Mouse (Mus musculus) neutrophil, adult 5-6 weeks (primary cell): ENCODE data around the gene Doc2b. TPM values are rescaled to one million over a fixed set of nuclear protein-coding genes. Genes with fewer than 3 reads are reported as not detected.

Source experiments
- ATAC-seq: fragments of 151-379, 151-347 bp; 2 replicates; pipeline ENCODE4 v1.8.0; 2017; ENCODE audit warnings: mild to moderate bottlenecking, moderate TSS enrichment; ENCODE audit not compliant: insufficient number of reproducible peaks, poor library complexity, low FRiP score, severe bottlenecking; ENCODE audit errors: extremely low read depth
- total RNA-seq: library from RNA; stranded (forward); fragments of 200-1000 nt; gene quantifications from 2 replicates; pipeline ENCODE4 v1.2.3, GENCODE M21; 2017

Doc2b gene
- total RNA-seq, 1 experiment from 2014 or later: not detected

- no peak for ATAC-seq
These were observed 570 bp downstream of the Doc2b start for GRCm38 (mm10) chr11:75795321-75795636.

- ATAC-seq: no peak
These were observed 1.1 kb downstream of the Doc2b start for GRCm38 (mm10) chr11:75794602-75795320.

- ATAC-seq: no peak
These were observed 2.5 kb downstream of the Doc2b start for GRCm38 (mm10) chr11:75793351-75793750.

GRCm38 (mm10) chr11:75792535-75792934 is 3.3 kb downstream of the Doc2b start:
- ATAC-seq: no peak

- no peak for ATAC-seq
These were observed 10.0 kb downstream of the Doc2b start for GRCm38 (mm10) chr11:75785897-75786296.

GRCm38 (mm10) chr11:75783799-75784198 is 12.1 kb downstream of the Doc2b start:
- no peak for ATAC-seq

- peak; percentile 31; the same call in 1 of the 2 replicates for ATAC-seq
These were observed 13.9 kb downstream of the Doc2b start for GRCm38 (mm10) chr11:75781919-75782318.

- no peak for ATAC-seq
These were observed 19.9 kb downstream of the Doc2b start for GRCm38 (mm10) chr11:75775919-75776318.

- no peak for ATAC-seq
These were observed 23.3 kb downstream of the Doc2b start for GRCm38 (mm10) chr11:75772562-75772961.

GRCm38 (mm10) chr11:75769206-75769605 is 26.6 kb downstream of the Doc2b start:
- ATAC-seq: peak; percentile 93

GRCm38 (mm10) chr11:75768091-75768989 is 27.5 kb downstream of the Doc2b start:
- no peak for ATAC-seq

GRCm38 (mm10) chr11:75767014-75767413 is 28.8 kb downstream of the Doc2b start:
- ATAC-seq: no peak

GRCm38 (mm10) chr11:75765161-75765560 is 30.7 kb downstream of the Doc2b start:
- no peak for ATAC-seq

GRCm38 (mm10) chr11:75764521-75765023 is 31.3 kb downstream of the Doc2b start:
- ATAC-seq: no peak

GRCm38 (mm10) chr11:75762708-75763107 is 33.1 kb downstream of the Doc2b start:
- ATAC-seq: no peak

GRCm38 (mm10) chr11:75760785-75761184 is 35.1 kb downstream of the Doc2b start:
- ATAC-seq: no peak

- no peak for ATAC-seq
These were observed 37.3 kb downstream of the Doc2b start for GRCm38 (mm10) chr11:75758553-75758952.

GRCm38 (mm10) chr11:75756687-75757086 is 39.2 kb downstream of the Doc2b start:
- ATAC-seq: no peak

GRCm38 (mm10) chr11:75751082-75751481 is 44.8 kb downstream of the Doc2b start:
- no peak for ATAC-seq

- ATAC-seq: no peak
These were observed 45.3 kb downstream of the Doc2b start for GRCm38 (mm10) chr11:75750537-75750936.
